Mouse (Mus musculus): ENCODE measurements around the gene Ppie. TPM values are rescaled to one million over a fixed set of nuclear protein-coding genes. Genes with fewer than 3 reads are reported as not detected.

Gene Ppie
- total and polyA plus RNA-seq, 3 experiments: 17.3 to 70.7 (median 39.3) TPM

DNA sequence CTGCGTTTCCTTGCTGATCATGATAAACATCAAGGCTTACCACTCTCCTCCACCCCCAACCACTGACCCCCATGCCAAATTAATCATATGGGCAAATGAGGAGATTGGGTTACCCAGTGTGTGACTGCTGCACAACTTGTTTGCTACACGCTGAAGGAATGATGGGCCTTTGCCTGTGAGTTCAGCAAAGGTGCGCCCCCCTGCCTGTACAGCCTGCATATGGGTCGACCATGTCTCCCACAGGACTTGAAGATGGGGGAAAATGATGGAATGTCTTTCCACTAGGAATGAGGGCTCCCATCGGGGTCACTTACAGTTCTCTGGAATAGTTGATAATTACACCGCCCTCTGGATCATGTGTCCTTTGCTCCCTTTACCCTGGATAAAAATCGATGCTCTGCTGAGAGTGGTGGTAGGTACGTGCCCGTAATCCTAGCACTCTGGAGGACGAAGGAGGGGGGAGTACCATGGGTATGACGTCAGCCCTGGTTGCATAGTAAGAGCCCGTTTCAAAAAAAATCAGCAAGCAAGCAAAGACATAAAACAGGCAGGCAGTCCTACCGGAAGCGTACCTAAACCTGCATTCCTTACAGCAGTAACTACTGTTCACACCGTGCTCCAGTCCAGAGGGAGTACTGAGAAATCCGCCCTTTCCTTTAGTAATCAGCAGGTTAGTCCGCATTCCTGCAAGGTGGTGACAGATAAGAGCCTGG is 46.5 kb downstream of the Ppie start:
- Histone ChIP-seq H3K27me3 (ENCODE audit: insufficient read depth, low read length) (peaks cover 6% of the 10 kb centered on the region), H3K36me3 (replicated peaks) (no peaks in the 10 kb centered on the region), H3K9me3 (replicated peaks) (no peaks in the 10 kb centered on the region), H3K4me3 (ENCODE audit: low read depth, low read length) (no peak overlapping the region), H3K4me1 (ENCODE audit: insufficient read depth, low read depth, low read length) (no peaks in the 10 kb centered on the region)
- DNase-seq (ENCODE audit: low spot score): no peak
- ATAC-seq (ENCODE audit: extremely low read depth, insufficient number of reproducible peaks, low FRiP score, poor library complexity, severe bottlenecking): no peak
- TF ChIP-seq GATA1 (IDR thresholded peaks at IDR 0.05; ENCODE audit: borderline replicate concordance, low read length) (no peak), TAL1 (conservative IDR thresholded peaks at IDR 0.05; ENCODE audit: low read depth, low read length) (no peak), POLR2AphosphoS5 (IDR thresholded peaks at IDR 0.05; ENCODE audit: insufficient replicate concordance, low read depth, low read length) (no peak), GATA2 (IDR thresholded peaks at IDR 0.05; ENCODE audit: borderline replicate concordance, low read depth, low read length) (no peak), CTCF (IDR thresholded peaks at IDR 0.05; ENCODE audit: low read depth, low read length) (no peak)

DNA sequence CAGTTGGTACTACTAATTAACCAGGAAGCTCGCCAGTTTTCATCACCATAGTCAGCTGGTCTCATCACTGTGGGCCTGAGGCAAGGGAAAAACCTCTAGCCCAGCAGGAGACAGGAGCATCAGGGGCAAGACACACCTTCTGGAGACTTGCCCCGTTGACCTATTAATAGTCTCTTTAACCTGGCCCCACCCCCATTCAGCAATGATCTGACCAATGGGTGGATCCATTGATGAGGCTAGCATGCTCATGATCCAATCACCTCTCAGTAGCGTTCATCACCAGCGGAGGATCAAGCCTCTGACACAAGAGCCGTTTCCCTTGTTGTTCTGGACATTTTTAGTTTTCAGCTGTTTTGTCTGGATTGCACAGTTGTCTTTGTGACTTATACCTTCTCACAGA is 47.1 kb downstream of the Ppie start:
- no peaks in the 10 kb centered on the region for H3K9me3 ChIP-seq (replicated peaks)
- ATAC-seq (ENCODE audit: extremely low read depth, insufficient number of reproducible peaks, low FRiP score, poor library complexity, severe bottlenecking): no peak
- H3K4me1 ChIP-seq (ENCODE audit: insufficient read depth, low read depth, low read length): no peaks in the 10 kb centered on the region
- no peak for DNase-seq (ENCODE audit: low spot score)
- no peak for TF ChIP-seq TAL1 (conservative IDR thresholded peaks at IDR 0.05; ENCODE audit: low read depth, low read length)
- no peak for TF ChIP-seq POLR2AphosphoS5 (IDR thresholded peaks at IDR 0.05; ENCODE audit: insufficient replicate concordance, low read depth, low read length)
- TF ChIP-seq GATA1 (IDR thresholded peaks at IDR 0.05; ENCODE audit: borderline replicate concordance, low read length): no peak
- TF ChIP-seq CTCF (IDR thresholded peaks at IDR 0.05; ENCODE audit: low read depth, low read length): no peak
- H3K27me3 ChIP-seq (ENCODE audit: insufficient read depth, low read length): peaks cover 6% of the 10 kb centered on the region; the same call in 1 of the 2 replicates
- H3K36me3 ChIP-seq (replicated peaks): no peaks in the 10 kb centered on the region
- H3K4me3 ChIP-seq (ENCODE audit: low read depth, low read length): no peak overlapping the region

DNA sequence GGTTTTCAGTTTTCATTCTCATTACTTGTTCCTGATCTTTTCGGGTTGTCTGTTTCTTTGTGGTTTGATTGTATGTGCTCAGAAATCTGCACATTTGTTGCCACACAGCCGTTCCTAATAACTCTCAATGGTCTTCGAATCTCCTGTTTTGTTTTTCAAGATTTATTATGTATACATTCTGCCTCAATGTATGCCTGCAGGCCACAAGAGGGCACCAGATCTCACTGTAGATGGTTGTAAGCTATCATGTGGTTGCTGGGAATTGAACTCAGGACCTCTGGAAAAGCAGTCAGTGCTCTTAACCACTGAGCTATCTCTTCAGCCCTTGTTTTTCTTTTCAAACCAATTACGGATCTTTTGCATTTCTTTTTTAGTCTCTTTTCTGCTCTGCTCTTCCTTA is 53.4 kb downstream of the Ppie start:
- 0 out of 2 replicates have a peak, but pooled peaks cover 2% of the 10 kb centered on the region for H3K4me1 ChIP-seq (ENCODE audit: insufficient read depth, low read depth, low read length)
- H3K27me3 ChIP-seq (ENCODE audit: insufficient read depth, low read length): peaks cover 14% of the 10 kb centered on the region
- DNase-seq (ENCODE audit: low spot score) (no peak), ATAC-seq (ENCODE audit: extremely low read depth, insufficient number of reproducible peaks, low FRiP score, poor library complexity, severe bottlenecking) (no peak)
- H3K4me3 ChIP-seq (ENCODE audit: low read depth, low read length): no peak overlapping the region
- no peaks in the 10 kb centered on the region for H3K36me3 ChIP-seq (replicated peaks)
- no peak for TF ChIP-seq GATA2 (IDR thresholded peaks at IDR 0.05; ENCODE audit: borderline replicate concordance, low read depth, low read length)
- TF ChIP-seq POLR2AphosphoS5 (IDR thresholded peaks at IDR 0.05; ENCODE audit: insufficient replicate concordance, low read depth, low read length): no peak
- no peak for TF ChIP-seq GATA1 (IDR thresholded peaks at IDR 0.05; ENCODE audit: borderline replicate concordance, low read length)
- TF ChIP-seq CTCF (IDR thresholded peaks at IDR 0.05; ENCODE audit: low read depth, low read length): no peak
- no peak for TF ChIP-seq TAL1 (conservative IDR thresholded peaks at IDR 0.05; ENCODE audit: low read depth, low read length)
- no peaks in the 10 kb centered on the region for H3K9me3 ChIP-seq (replicated peaks)

DNA sequence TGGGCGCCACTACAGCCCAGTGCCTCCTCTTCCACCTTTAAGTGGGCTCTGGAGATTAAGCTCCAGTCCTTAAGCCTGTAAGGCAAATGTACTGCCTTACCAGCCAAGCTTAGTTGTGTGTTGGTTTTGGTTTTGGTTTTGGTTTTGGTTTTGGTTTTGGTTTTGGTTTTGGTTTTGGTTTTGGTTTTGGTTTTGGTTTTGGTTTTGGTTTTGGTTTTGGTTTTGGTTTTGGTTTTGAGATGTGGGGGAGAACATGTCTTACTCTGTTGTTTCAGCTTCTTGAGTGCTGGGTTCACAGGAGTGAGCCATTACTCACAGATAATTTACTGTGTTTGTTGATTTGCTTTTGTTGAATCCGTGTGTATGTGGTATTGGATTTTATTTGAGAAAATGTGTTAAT is 54.5 kb downstream of the Ppie start:
- no peak for TF ChIP-seq GATA2 (IDR thresholded peaks at IDR 0.05; ENCODE audit: borderline replicate concordance, low read depth, low read length)
- no peak for TF ChIP-seq POLR2AphosphoS5 (IDR thresholded peaks at IDR 0.05; ENCODE audit: insufficient replicate concordance, low read depth, low read length)
- no peak for TF ChIP-seq TAL1 (conservative IDR thresholded peaks at IDR 0.05; ENCODE audit: low read depth, low read length)
- TF ChIP-seq GATA1 (IDR thresholded peaks at IDR 0.05; ENCODE audit: borderline replicate concordance, low read length): no peak
- no peak for TF ChIP-seq CTCF (IDR thresholded peaks at IDR 0.05; ENCODE audit: low read depth, low read length)
- Histone ChIP-seq H3K36me3 (replicated peaks) (no peaks in the 10 kb centered on the region), H3K9me3 (replicated peaks) (no peaks in the 10 kb centered on the region), H3K4me3 (ENCODE audit: low read depth, low read length) (no peak overlapping the region), H3K27me3 (ENCODE audit: insufficient read depth, low read length) (peaks cover 21% of the 10 kb centered on the region), H3K4me1 (ENCODE audit: insufficient read depth, low read depth, low read length) (0 out of 2 replicates have a peak, but pooled peaks cover 2% of the 10 kb centered on the region)
- DNase-seq (ENCODE audit: low spot score): no peak
- ATAC-seq (ENCODE audit: extremely low read depth, insufficient number of reproducible peaks, low FRiP score, poor library complexity, severe bottlenecking): no peak

DNA sequence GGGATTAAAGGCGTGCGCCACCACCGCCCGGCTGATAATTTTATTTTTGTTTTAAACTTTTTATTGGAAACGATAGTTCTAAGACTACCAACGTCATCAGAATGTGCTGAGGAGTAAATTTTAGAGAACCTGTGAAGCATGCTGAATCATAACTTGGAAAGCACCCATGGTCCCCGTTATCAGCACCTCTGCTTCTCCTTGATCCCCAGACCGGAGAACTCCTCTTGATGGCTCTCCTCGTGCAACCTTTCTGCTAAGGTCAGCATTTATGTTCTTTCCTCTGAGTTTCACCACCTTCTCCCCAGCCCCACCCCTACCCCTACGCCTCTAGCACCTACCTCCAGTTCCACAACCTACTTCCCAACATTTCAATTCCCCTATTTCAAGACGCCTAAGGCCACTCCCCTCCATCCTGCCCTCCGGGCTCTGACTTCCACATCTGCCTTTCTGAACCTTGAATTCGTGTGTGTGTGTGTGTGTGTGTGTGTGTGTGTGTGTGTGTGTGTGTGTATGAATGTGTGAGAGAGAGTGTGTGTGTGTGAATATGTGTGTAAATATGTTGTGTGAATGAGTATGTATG is 56.3 kb downstream of the Ppie start:
- Histone ChIP-seq H3K4me1 (ENCODE audit: insufficient read depth, low read depth, low read length) (0 out of 2 replicates have a peak, but pooled peaks cover 5% of the 10 kb centered on the region), H3K4me3 (ENCODE audit: low read depth, low read length) (no peak overlapping the region), H3K27me3 (ENCODE audit: insufficient read depth, low read length) (peaks cover 32% of the 10 kb centered on the region), H3K36me3 (replicated peaks) (no peaks in the 10 kb centered on the region), H3K9me3 (replicated peaks) (no peaks in the 10 kb centered on the region)
- ATAC-seq (ENCODE audit: extremely low read depth, insufficient number of reproducible peaks, low FRiP score, poor library complexity, severe bottlenecking): no peak
- no peak for DNase-seq (ENCODE audit: low spot score)
- no peak for TF ChIP-seq TAL1 (conservative IDR thresholded peaks at IDR 0.05; ENCODE audit: low read depth, low read length)
- no peak for TF ChIP-seq GATA2 (IDR thresholded peaks at IDR 0.05; ENCODE audit: borderline replicate concordance, low read depth, low read length)
- TF ChIP-seq GATA1 (IDR thresholded peaks at IDR 0.05; ENCODE audit: borderline replicate concordance, low read length): no peak
- TF ChIP-seq CTCF (IDR thresholded peaks at IDR 0.05; ENCODE audit: low read depth, low read length): no peak
- no peak for TF ChIP-seq POLR2AphosphoS5 (IDR thresholded peaks at IDR 0.05; ENCODE audit: insufficient replicate concordance, low read depth, low read length)
